Mouse (Mus musculus) cortical plate, adult 2 months (tissue): ENCODE results near the gene Lsm14b.

Source experiments
- CTCF ChIP-seq: fragments of 200-500 bp; IDR thresholded peaks from 2 replicates; pipeline ENCODE4 v1.5.1; 2011; ENCODE audit warnings: mild to moderate bottlenecking, control low read depth, low read length; ENCODE audit not compliant: insufficient read depth; ENCODE audit errors: extremely low read depth
- POLR2A ChIP-seq: fragments of 200-500 bp; IDR thresholded peaks from 2 replicates; pipeline ENCODE4 v1.6.1; 2011; ENCODE audit warnings: mild to moderate bottlenecking, low read length, control low read depth; ENCODE audit not compliant: insufficient read depth; ENCODE audit errors: extremely low read depth

DNA sequence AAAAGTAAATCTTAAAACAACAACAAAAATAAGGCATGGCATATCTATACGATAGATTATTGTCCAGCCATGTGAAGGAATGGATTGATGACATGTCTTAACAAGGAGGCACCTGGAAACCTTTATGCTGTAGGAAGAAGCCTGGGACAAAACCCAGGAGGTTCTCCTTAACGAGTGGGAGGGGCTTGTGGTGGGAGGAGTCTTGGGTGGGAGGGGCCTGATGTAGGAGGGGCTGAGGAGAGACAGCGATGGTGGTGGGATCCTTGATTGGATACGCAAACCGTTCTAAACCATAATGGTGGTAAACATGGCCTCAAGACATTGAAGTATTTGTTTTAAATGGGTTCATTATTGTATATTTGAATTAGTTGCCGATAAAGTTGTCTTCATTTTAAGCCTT lies 13.4 kb upstream of the Lsm14b start:
- TF ChIP-seq CTCF (no peak), POLR2A (no peak)
